Mouse (Mus musculus) right cerebral cortex, postnatal 14 days (tissue): ENCODE results near the gene Smchd1.
"Not testable (repeated sequence)": the region's sequence is repeated elsewhere in the genome, so short reads cannot be mapped to it uniquely, and the experiment has no call there.

Experiments used
- DNase-seq: peaks from one replicate; pipeline ENCODE4 v3.0.0; 2022

Gene Smchd1

DNA sequence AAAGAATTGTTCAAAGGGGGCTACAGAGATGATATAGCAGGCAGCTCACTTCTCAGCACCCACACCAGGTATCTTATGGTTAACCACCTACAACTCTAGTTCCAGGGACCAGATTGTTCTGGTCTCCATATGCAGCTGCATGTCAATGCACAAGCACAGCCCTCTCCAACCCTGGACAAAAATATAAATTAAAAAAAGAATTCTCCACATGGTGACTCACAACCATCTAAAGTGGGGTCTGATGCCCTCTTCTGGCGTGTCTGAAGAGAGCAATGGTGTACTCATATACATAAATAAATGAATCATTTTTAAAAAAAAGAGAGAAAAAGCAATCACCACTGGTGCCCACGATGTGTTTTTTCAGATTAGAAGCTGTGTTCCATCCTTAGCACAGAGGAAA, 30.4 kb downstream of the Smchd1 start:
- DNase-seq: peak; percentile 14

DNA sequence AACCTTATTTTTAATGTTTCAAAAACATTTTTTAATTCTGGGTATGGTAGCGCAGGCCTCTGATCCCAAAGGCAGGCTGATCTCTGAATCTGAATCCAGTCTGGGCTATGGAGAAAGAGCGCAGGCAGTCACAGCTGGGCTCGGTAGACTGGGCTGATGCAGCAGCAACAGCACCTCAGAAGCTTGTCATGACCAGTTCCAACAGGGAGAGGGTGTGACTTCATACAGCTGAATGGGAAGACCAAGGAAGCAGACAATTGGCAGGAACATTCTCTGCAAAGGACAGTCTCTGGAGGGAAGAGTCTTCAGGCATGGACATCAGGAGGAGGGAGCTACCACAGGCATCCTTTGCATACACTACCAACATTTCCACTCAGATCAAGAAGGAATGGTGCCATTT, 31.0 kb downstream of the Smchd1 start:
- no peak for DNase-seq

DNA sequence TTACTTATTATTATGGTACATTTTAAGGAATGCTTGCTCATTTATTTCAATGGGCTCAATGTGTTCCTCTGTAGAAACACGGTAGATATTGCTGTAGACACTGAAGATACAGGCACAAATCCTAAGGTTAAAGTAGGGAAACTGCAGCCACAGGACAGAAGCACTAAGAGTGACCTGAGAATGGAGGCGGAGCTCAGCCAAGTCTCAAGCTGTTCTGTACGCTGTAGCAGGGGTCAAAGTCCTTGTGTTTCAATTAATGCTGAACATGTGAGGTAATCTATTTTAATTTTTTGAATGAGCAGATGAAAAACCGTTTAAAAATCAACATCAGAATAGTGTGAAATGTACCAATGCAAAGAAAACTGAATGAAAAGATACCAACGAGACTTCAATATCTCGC, 31.9 kb downstream of the Smchd1 start:
- no peak for DNase-seq

DNA sequence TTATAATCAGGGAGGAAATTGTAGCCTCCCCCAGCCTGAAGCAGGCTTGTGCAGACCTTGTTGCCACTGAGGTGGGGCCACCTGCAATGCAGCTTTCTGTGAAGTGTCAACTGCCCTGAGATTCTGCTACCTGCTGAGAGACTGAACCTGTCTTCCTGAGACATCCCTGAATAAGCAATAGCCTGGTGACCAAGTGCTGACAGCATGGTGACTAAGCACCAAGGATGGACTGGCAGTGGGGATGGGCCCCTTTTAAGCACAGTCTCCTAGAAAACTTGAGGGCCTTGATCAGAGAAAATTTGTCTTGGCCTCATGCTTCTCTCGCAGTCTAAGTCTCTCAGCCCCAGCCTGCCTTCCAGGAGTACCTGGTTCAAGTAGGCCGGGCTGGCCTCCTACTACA, 52.6 kb downstream of the Smchd1 start:
- not testable (repeated sequence) for DNase-seq

DNA sequence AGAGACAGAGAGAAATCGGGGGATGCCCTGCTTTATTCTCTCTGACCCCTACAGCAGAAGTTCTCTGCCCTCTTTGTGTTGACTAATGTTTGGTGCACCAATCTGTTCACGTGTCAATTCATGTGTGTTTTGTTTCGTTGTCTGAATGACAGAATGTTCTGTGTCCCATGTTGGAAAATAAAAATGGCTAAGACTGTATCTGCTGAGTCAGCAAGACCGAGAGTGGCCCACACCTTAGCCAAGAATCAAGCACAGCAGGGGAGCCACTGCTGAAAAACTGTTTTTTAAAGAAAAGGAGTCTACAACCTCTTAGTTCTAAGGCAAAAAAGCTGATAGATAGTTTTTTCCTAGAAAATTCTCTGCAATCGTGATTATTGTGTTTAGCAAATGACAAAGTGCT, 55.7 kb downstream of the Smchd1 start:
- DNase-seq: not testable (repeated sequence)

DNA sequence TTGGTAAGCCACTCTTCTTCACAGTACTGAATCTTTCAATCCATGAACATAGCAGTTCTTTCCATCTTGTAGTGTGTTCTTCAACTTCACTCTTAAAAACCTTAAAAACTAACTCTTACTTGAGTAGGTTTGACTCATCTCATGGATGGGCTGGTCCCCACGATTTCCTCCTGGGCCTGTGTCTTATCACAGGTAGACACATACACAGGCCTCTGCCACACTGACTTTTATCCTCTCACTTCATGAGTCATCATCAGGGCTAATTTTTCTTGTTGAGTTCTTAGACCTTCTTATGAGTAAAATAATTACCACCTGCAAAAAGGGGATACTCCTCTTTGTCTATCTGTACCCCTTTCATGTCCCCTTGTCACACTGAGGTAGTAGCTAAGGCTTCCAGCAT, 58.1 kb downstream of the Smchd1 start:
- no peak for DNase-seq

DNA sequence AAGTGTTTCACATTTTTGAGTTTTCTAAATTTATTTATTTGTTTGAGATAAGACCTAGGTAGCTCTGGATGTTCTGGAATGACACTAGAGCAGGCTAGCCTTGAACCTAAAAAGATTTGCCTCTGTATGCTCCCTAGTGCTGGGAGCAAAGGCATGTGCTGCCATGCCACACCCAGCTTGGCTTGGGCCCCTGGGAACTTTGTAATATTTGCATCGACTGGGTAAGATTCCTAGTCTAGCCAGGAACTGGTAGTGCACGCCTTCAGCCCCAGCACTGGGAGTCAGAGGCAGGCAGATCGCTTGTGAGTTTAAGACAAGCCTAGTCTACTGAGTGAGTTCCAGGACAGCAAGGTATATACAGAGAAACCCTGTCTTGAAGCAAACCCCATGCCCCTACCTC, 87.7 kb downstream of the Smchd1 start:
- DNase-seq: no peak

DNA sequence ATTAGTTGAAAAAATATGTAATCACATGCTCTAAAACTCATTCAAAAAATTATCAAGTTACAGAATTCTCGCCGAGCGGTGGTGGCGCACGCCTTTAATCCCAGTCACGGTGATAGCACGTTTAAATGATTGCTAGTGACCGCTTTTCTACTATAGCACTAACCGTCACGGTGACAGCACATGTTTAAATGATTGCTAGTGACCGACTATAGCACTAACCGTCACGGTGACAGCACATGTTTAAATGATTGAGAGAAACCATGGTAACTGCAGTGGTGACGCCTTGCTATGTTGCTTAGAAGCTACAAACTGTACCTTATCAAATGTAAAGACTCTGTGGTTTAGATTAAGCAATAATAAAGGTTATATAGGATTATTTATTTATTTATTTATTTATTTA, 94.8 kb downstream of the Smchd1 start:
- DNase-seq: no peak

DNA sequence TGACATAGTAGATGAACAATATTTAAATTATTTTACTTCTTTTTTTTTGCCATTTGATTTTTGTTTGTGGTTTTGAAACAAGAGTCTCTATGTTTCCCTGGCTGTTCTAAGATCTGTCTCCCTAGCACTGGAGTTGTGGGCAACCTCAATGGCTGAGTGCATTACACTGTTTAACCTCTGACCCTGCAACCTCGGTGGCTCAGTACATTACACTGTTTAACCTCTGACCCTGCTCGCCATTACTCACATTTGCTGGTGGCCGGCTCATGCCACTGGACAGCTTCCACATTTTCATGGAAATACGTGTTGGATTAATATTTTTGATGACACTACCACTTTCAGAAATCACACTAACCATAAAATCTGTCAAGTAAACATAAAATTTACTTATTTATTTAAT, 97.2 kb downstream of the Smchd1 start:
- no peak for DNase-seq

DNA sequence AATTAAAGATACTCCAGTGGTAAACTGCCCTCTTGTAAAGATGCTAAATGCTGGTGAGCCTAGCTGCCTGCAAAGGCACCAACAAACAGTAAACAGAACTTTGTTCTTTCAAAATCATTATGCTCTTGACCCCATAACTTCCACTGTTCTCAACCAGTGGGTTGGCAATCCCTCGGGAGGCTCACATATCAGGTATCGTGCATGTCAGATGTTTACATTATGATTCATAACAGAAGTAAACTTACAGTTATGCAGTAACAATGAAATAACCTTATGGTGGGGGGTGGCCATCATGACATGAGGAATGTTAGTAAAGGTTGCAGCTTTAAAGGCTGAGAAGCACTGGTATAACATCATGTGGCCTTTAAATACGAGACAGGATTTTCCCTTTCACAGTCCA, 119.6 kb downstream of the Smchd1 start:
- DNase-seq: no peak

DNA sequence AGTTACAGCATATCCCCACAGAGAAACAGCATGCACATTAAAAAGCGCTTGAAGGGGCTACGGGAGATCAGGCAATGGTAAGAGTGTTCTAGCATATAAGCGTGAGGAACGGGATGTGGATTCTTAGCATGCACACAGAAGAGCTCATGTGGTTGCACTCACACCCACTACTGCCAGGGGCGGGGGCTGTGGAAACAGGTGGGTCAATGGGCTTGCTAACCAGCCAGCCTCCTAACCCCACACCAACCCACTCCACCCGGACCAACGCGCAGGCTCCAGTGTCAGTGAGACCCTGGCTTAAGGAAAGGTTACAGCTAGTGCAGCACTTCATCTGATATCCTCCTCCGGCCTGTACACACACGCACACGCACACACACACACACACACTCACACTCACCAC, 120.9 kb downstream of the Smchd1 start:
- no peak for DNase-seq

DNA sequence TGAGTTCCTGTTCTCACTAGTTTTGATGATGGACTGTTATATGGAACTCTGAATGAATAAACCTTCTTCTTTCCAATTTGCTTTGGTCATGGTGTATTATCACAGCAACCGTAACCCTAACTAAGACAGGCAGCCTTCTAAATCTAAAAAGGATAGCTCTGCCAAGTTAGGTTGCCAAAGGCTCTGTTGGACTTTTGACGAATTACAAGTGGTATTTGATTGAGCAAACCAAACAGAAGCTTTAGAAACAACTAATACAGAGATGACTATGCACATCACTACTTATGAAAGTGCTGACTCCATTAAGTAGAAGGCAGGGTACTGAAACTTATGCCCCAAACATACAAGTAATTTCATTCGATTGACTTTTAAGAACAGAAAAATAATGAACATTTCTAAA, 127.0 kb downstream of the Smchd1 start:
- no peak for DNase-seq

DNA sequence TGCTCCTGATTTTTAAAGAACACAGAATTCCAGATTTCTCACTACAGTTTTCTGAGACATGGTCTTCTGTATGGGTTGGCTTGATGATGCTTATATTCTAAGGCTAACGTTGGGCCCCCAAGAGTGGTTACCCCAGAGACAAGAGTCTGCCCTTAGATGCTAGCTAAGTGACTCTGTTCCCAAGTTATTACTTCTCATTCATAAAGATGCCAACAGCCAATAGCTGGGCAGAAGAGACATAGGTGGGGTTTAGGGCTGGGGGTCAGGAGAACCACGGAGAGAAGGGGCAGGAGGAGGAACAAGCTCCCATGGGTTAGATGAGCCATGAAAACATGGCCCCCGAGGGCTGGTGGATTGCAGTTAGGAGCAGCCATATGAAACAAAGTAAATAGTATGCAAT, 133.1 kb downstream of the Smchd1 start:
- DNase-seq: no peak

DNA sequence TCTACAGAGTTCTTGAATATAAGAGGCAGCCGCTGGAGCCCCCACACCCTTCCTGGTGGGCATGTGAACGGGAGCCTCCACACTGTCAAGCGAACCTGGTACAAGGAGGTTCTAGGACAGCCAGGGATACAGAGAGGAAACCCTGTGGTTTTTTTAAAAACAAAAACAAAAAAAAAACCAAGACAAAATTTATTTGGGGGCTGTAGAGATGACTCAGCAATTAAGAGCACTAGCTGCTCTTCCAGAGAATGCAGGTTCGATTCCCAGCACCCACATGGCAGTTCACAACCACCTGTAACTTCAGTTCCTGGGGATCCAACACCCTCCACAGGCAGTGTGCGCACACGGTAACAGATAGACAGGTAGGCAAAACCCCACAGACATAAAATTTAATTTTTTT, 136.5 kb downstream of the Smchd1 start:
- DNase-seq: no peak

DNA sequence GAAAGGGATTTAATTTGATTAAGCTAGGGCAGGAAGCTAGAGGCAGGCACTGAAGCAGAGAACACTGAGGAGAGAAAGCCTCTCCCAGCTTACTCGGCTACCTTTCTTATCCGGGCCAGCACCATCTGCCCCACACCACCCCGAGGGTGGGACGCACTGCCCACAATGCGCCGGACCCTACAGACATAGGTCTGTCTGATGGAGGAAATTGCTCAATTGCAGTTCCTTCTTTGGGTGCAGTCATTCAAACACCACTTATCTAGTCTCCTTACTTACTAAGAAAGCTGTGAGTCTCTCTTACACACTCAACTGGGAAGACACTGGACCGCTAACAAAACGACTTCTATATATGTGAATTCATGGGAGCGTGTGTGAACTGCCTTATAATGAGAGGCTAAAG, 137.6 kb downstream of the Smchd1 start:
- no peak for DNase-seq

DNA sequence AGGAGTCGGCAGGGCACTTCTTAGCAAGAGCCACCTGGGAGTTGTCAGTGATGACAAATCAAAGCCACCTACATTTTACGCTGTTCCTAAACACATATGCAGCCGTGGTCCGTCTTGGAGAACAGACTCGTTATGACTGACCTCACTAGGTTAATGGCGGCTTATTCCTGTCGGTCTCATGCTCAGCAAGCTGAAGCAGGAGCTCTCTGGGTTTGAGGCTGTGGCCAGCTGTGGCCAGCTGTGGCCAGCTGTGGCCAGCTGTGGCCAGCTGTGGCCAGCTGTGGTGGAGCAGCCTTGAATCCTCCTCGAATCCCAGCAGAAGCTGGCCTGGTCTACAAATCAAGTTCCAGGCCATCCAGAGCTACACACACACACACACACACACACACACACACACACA, 138.7 kb downstream of the Smchd1 start:
- no peak for DNase-seq

DNA sequence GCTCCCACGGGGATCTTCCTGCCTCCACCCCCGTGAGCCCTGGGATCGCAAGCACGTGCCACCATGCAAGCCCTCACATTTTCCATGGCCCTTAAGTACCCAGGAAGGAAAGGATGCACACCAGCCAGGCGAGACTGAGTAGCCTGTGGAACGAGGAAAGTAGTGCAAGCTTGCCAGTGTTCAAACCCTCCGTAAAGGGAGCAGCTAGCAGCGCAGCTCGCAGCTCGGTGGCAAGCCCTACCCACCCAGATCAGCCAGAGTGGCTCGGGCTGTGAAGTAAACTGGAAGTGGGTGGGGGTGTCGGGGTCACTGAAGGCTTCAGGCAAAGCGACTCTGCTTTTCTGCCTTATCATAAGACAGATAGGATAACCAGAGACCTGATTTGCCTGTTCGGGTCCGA, 142.8 kb downstream of the Smchd1 start:
- no peak for DNase-seq

DNA sequence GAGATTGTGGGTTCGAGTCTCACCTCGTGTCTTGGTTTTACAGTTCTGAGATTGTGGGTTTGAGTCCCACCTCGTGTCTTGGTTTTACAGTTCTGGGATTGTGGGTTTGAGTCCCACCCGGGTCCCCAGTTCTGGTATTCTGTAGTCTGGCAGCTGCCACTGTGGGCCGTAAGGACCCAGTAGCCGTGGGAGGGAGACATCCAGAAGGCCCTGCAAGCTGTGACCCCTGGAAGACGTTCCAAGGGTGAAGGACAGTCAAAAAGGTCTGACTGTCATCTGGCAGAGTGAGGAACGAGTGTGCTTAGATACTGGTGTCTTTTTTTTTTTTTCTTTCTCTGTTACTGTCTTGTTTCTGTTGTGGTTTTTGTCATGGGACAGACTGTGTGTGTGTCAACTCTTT, 154.4 kb downstream of the Smchd1 start:
- DNase-seq: not testable (repeated sequence)

DNA sequence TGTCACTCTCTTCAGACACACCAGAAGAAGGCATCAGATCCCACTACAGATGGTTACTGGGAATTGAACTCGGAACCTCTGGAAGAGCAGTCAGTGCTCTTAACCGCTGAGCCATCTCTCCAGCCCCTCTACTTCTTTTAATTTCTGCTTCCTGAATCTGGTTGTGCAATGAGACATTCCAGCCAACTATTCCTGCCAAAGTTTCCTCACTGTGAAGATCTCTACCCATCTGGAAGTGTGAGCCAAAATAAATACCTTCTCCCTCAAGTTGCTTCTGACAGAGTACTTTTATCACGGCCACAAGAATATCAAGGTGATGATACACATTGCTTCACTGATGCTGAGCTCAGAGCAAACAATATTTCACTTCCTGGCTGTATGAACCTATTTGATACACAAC, 155.8 kb downstream of the Smchd1 start:
- no peak for DNase-seq

DNA sequence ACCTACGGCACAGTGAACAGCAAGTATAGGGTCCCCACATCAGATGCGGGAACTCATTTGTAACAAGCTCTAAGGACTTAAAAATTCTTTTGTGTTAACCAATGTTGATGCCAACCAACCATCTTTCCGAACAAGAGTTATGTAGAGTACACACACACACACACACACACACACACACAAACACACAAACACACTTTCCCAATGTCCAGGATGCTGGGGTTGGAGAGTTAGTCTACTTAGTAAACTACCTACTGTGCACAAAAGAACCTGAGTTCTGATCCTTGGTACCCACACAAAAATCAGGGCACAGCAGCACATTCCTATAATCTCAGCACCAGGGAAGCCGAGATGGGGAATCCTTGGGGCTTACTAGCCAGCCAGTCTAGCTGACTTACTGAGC, 157.6 kb downstream of the Smchd1 start:
- no peak for DNase-seq

DNA sequence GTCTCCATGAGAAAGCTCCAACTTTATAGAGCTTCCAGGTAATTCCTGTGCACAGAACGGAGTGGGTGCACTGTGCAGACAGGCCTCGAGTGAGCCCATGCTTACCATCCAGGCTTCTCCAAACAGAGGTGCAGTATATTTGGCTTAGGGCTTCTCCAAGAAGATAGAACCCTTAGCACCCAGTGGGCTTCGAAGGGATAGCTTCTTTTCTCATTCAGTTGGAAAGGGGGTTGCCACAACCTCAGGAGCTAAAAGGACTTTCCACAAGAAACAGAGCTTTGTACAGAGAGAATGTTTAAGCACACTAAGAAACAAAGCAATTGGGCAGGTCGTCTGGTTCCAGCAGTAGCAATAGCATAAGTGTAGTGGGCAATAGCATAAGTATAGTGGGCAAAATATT, 160.8 kb downstream of the Smchd1 start:
- no peak for DNase-seq

DNA sequence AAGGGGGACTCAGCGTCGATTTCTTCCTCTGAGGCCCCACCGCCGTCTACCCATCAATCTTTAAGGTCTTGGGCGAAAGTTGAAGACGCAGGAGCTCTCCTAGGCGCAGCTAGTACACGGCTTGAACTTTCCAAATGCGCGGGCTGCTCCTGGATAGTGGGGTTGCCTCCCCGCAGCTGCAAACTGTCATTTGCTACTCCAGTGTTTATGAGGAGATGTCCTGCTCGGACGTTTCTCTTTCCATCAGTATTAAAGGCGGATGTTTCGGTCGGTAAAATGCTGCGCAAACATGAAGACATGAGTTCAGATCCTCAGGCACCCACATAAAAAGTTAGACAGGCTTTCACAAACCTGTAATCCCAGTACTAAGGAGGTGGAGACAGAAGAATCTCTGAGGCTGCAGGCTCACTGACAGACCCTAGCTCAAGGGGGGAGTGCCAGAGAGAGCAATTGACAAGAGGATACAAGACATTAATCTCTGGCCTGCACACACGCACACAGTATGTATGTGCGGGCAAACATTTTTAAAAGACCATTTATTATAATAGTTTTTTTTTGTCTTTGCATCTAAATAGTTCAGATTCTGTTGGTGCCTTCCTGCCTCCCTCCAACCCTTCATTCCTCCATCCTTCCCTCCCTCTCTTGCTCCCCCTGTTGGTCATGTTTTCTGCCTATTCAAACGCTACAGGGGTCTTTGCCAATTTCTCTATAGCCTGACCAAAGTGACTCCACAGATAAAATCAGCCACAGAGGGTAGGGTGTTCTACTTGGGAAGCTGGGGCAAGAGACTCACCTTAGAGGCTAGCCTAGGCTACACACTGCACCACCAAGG, 163.6 kb downstream of the Smchd1 start, which contains the start of gene Emilin2:
Gene Emilin2, minus strand, starts transcription at position 639 of the 832 bp plus-strand sequence.
- no peak for DNase-seq

DNA sequence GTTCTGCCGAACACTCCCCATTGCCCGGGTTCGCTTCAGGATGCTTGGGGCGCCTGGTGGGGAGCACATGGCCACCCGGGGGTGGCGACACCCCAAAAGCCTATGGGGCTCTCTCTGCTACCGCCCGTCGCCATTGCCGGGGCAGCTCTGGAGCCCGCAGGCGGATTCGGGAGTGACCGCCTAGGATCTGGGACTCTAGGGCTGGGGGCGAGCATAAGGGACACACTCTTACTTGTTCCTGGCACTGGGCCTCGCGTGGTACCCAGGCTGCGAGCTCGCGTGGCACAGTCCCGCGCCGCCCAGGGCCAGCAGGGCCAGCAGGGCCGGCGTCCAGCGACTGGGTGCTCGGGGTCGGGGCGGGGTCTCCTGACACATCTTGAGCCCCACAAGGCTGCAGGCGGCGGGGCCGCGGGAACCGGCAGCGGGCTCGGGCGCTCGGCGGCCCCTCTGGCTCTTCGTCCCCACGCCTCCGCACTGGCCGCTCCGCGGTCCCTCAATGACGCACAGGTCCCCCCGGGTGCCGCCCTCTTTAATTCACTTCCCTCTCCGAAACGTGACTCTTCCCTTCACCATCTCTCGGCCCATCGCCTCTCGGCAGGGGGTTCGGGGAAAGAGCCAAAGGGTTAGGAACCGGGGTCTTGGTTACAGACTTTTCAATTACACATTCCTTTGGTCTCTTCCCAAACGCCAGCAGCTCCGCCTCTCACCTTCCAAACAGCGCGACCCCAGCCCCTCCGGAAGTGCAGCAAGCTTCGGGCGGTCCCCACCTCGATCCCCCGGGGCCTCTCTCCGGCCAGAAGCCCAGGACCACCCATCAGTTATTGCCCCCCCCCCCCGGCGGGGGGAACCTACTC, 164.4 kb downstream of the Smchd1 start:
- peak; percentile 12 for DNase-seq
